Mouse (Mus musculus): ENCODE measurements around the gene Cst7. TPM values are rescaled to one million over a fixed set of nuclear protein-coding genes. Genes with fewer than 3 reads are reported as not detected.

The Cst7 gene
- polyA plus RNA-seq, 1 experiment: not detected

- Histone ChIP-seq H3K4me3 (ENCODE audit: insufficient read depth, low read depth, low read length) (no peak overlapping the region), H3K4me1 (ENCODE audit: control insufficient read depth, insufficient read depth, low read length) (no peaks in the 10 kb centered on the region), H3K27ac (ENCODE audit: insufficient read depth, low read depth, low read length) (no peak overlapping the region)
- no peak for TF ChIP-seq CTCF (IDR thresholded peaks at IDR 0.05; ENCODE audit: insufficient read depth, low read depth, low read length)
- no peak for TF ChIP-seq POLR2A (IDR thresholded peaks at IDR 0.05; ENCODE audit: insufficient read depth, low read depth, low read length)
- WGBS: 83% methylated on average over 3 of the region's 3 CpGs
These were observed 39.9 kb downstream of the Cst7 start for GRCm38 (mm10) chr2:150610097-150610496.

- TF ChIP-seq CTCF (IDR thresholded peaks at IDR 0.05; ENCODE audit: insufficient read depth, low read depth, low read length): no peak
- TF ChIP-seq POLR2A (IDR thresholded peaks at IDR 0.05; ENCODE audit: insufficient read depth, low read depth, low read length): no peak
- WGBS: 77% methylated on average over 3 of the region's 3 CpGs
These were observed 51.5 kb downstream of the Cst7 start for GRCm38 (mm10) chr2:150621698-150622097.

GRCm38 (mm10) chr2:150623957-150624356 lies 53.7 kb downstream of the Cst7 start:
- Histone ChIP-seq H3K4me1 (ENCODE audit: control insufficient read depth, insufficient read depth, low read length) (no peaks in the 10 kb centered on the region), H3K4me3 (ENCODE audit: insufficient read depth, low read depth, low read length) (no peak overlapping the region), H3K27ac (ENCODE audit: insufficient read depth, low read depth, low read length) (no peak overlapping the region)
- TF ChIP-seq POLR2A (IDR thresholded peaks at IDR 0.05; ENCODE audit: insufficient read depth, low read depth, low read length) (no peak), CTCF (IDR thresholded peaks at IDR 0.05; ENCODE audit: insufficient read depth, low read depth, low read length) (no peak)
- 95% methylated on average over 3 of the region's 3 CpGs for WGBS

More at GRCm38 (mm10) chr2:150621698-150622097, 51.5 kb downstream of the Cst7 start:
- H3K4me3 ChIP-seq (ENCODE audit: insufficient read depth, low read depth, low read length): no peak overlapping the region
- no peaks in the 10 kb centered on the region for H3K4me1 ChIP-seq (ENCODE audit: control insufficient read depth, insufficient read depth, low read length)
- H3K27ac ChIP-seq (ENCODE audit: insufficient read depth, low read depth, low read length): no peak overlapping the region

- 96% methylated on average over 8 of the region's 8 CpGs for WGBS
- TF ChIP-seq CTCF (IDR thresholded peaks at IDR 0.05; ENCODE audit: insufficient read depth, low read depth, low read length): no peak
- no peak for TF ChIP-seq POLR2A (IDR thresholded peaks at IDR 0.05; ENCODE audit: insufficient read depth, low read depth, low read length)
- Histone ChIP-seq H3K4me3 (ENCODE audit: insufficient read depth, low read depth, low read length) (no peak overlapping the region), H3K4me1 (ENCODE audit: control insufficient read depth, insufficient read depth, low read length) (no peaks in the 10 kb centered on the region), H3K27ac (ENCODE audit: insufficient read depth, low read depth, low read length) (no peak overlapping the region)
These were observed 54.7 kb downstream of the Cst7 start for GRCm38 (mm10) chr2:150624926-150625325.

- H3K4me1 ChIP-seq (ENCODE audit: control insufficient read depth, insufficient read depth, low read length): no peaks in the 10 kb centered on the region
- 72% methylated on average over 6 of the region's 6 CpGs for WGBS
- H3K4me3 ChIP-seq (ENCODE audit: insufficient read depth, low read depth, low read length): no peak overlapping the region
- no peak for TF ChIP-seq CTCF (IDR thresholded peaks at IDR 0.05; ENCODE audit: insufficient read depth, low read depth, low read length)
- no peak for TF ChIP-seq POLR2A (IDR thresholded peaks at IDR 0.05; ENCODE audit: insufficient read depth, low read depth, low read length)
- H3K27ac ChIP-seq (ENCODE audit: insufficient read depth, low read depth, low read length): no peak overlapping the region
These were observed 56.9 kb downstream of the Cst7 start for GRCm38 (mm10) chr2:150627140-150627539.

Other genes with a start within 250 kb of the Cst7 start
- not detected in 2 replicates for gene Gm10130, start 246.7 kb upstream of the Cst7 start, polyA plus RNA-seq (2012; ENCODE audit: insufficient read depth, insufficient read length, low replicate concordance, missing spikeins)
- not detected in 2 replicates for gene 3300002I08Rik, start 207.7 kb upstream of the Cst7 start, polyA plus RNA-seq (2012; ENCODE audit: insufficient read depth, insufficient read length, low replicate concordance, missing spikeins)
- gene Zfp442, start 118.9 kb upstream of the Cst7 start, polyA plus RNA-seq (2012; ENCODE audit: insufficient read depth, insufficient read length, low replicate concordance, missing spikeins): not detected in 2 replicates
- gene Zfp345, start 85.3 kb upstream of the Cst7 start, polyA plus RNA-seq (2012; ENCODE audit: insufficient read depth, insufficient read length, low replicate concordance, missing spikeins): not detected in 2 replicates
- gene Apmap, start 38.2 kb downstream of the Cst7 start, polyA plus RNA-seq (2012; ENCODE audit: insufficient read depth, insufficient read length, low replicate concordance, missing spikeins): not detected in 2 replicates
- gene Acss1, start 98.1 kb downstream of the Cst7 start, polyA plus RNA-seq (2012; ENCODE audit: insufficient read depth, insufficient read length, low replicate concordance, missing spikeins): not detected in 2 replicates
- not detected in 2 replicates for gene Vsx1, start 118.9 kb downstream of the Cst7 start, polyA plus RNA-seq (2012; ENCODE audit: insufficient read depth, insufficient read length, low replicate concordance, missing spikeins)
- gene Entpd6, start 178.6 kb downstream of the Cst7 start, polyA plus RNA-seq (2012; ENCODE audit: insufficient read depth, insufficient read length, low replicate concordance, missing spikeins): not detected in 2 replicates
- gene Pygb, start 216.3 kb downstream of the Cst7 start, polyA plus RNA-seq (2012; ENCODE audit: insufficient read depth, insufficient read length, low replicate concordance, missing spikeins): not detected in 2 replicates

Measured in olfactory bulb, adult 2 months (tissue).